Mouse (Mus musculus): ENCODE measurements at regions not wholly inside any gene's neighbourhood (a gene's known extent, or its start where the extent isn't known, plus 50 kb on each side); places are given as distances from the start of the nearest gene placed in this dataset.
A peak's percentile ranks its signal among the peaks of the same experiment; 100 is the strongest.

DNA sequence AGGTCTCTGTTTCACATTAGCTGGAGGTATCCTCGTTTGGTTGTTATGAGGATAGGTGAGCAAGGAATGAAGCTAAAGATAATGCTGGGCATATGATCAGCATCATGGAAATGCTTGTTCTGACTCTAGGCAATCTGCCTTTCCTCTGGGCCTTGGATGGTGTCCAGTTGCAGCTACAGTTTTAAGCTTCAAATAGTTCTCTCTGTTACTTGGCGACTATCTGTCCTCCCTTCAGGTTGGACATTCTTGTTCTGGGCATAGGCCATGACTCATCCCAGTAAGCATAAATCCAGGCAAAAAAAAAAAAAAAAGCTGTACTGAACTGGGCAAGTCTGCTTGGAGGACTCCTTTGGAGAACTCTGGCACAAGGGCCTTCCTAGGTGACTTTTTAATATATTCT is 776.9 kb downstream of the Kcnma1 start:
- DNase-seq (ENCODE audit: low spot score in 2 of 2) = no peak

DNA sequence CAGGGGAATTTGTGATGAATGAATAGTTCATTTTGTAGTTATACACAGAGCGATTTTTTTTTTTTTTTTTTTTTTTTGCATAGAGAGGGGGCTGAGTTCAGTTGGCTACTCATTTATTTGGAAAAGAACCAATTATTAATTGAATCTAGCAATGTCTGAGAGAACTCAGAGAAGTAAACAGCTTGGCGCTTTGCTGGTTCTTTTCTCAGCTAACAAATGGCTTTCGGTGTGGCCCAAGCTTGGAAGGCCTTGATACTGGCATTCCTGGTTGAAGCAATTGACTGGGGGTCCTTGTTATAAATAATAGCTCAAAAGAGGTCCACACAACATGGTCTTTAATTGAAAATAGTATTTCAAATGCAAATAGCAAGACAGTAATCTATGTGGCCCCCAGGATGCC is 815.6 kb downstream of the Kcnma1 start:
- no peak for DNase-seq (ENCODE audit: low spot score in 2 of 2)

DNA sequence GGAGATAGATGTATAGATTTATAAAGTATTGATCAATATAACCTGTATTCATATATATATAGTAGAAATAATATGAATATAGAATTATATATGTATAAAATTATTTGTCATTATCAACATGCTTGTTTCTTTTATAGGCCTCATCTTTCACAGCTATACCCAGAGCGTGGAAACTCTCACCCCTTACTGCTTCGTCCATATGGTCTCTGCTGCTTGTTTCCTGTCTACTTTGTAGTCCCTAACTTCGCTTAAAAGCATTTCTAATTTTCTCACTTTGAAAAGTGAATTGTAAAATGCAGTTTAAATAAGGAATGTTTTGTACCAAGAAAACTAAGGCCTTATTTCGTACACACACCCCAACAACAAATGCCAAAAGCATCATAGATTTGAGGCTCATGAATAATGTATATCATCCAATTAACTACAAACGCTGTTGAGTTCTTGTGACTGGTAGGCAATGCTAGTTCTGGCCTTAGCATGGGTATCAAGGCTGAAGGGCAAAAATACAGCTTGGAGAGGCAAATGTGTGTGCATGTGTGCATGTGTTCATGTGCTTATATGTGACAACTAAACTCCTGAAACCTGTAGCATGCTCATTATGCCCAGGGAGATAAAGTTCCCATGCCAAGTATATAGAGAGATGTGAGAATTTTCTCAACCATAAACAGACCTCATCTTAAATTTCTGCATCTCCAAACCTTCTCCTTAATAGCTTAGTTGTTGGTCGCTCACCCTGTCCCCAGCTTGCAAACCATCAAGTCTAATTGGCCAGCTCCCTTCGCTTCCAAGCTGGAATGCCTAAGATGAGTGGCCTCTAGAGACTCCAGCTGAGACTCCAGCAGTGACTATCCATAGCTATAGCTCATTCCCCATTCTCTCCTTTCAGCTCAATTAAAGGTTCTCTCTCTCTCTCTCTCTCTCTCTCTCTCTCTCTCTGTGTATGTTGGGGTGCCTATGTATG is 819.4 kb downstream of the Kcnma1 start:
- no peak for DNase-seq (ENCODE audit: low spot score in 2 of 2)

DNA sequence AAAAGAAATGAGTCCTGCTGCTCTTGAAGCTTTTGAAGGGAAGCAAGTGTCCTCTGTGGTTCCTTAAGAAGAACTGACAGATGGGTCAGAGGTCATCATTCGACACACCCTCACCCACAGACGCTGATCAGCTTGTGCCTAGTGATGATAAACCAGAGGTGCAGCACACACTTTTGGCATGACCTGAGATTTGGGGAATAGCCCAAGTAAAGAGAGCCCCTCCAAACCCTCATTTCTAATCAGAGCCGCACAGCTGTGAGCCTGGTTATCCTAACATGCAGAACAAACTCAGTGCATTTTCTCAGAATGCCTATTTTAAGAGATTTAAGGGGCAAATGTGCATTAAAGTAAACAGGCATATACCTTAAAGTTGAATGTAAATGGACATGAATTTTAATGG is 821.7 kb downstream of the Kcnma1 start:
- DNase-seq (ENCODE audit: low spot score in 2 of 2) = no peak

DNA sequence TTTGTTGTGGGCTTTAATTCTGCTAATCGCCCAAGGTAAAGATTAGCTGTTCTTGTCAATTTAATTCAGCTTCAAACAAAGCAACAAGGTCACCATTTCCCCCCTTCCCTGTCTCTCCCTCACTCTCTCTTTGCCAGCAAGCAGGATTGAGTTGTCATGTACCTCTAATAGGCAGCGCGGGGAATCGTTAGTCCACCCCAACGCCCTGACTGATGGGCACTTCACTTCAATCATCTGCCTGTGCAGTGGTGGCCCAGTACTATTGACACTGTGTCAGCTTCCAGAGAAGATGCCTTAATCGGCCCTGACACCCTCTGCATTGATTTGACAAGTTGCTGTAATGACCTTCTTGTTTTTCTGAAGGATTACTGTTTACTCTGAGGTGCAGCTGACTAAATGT is 828.9 kb downstream of the Kcnma1 start:
- no peak for DNase-seq (ENCODE audit: low spot score in 2 of 2)

DNA sequence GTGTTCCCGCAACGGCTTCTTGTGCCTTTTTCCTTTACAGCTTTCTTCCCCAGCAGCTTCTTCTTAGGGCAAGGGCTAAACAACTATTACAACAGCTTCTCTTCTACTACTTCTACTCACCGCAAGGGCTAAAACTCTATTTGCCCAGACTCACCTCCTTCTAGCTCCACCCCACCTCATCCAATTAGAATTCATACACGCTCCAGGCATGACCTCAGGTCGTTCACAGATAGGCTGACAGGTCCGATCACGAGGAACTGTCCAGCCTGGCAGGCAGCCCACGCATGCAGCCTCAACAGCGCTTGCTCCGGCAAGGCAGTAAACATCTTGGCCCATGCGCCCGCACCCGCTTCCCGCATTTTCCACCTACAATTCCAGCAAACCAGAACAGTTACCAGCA is 844.9 kb downstream of the Kcnma1 start:
- DNase-seq (ENCODE audit: low spot score in 2 of 2) = no peak

DNA sequence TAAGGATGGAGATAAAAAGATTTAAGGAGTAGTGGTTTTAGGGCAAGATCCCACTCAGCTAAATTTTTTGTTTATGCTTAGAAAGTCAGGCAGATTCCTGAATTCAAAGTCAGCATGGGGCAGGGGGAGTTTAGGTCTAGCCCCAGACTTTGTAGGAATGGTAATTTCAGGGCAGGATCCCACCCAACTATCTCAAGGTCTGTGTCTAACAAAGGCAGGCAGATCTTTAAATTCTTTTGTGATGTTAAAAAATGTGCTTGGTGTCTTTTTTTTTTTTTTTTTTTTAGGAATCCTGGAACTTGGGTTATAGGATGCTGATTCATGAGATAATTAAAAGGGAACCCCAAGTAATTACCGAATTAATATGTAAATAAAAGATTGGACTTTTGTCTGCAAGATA is 853.7 kb downstream of the Kcnma1 start:
- no peak for DNase-seq (ENCODE audit: low spot score in 2 of 2)

DNA sequence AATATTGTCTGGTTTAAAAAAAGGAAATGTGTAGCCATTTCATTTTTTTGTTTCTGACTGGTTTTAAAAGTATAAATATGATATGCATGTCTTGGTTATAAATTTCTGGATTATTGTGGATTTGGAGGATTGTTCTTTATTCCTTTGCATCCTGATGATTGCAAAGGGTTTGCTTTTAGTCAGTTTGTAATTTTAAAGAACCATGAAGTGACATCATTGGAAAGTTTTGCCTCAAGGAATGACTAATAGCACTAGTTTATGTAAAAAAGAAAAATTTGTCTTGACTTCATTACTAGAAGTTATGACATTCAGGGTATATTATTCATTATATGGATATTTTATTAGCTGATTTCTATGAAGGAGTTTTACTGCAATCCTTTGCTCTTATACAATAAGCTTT is 863.9 kb downstream of the Kcnma1 start:
- no peak for DNase-seq (ENCODE audit: low spot score in 2 of 2)

DNA sequence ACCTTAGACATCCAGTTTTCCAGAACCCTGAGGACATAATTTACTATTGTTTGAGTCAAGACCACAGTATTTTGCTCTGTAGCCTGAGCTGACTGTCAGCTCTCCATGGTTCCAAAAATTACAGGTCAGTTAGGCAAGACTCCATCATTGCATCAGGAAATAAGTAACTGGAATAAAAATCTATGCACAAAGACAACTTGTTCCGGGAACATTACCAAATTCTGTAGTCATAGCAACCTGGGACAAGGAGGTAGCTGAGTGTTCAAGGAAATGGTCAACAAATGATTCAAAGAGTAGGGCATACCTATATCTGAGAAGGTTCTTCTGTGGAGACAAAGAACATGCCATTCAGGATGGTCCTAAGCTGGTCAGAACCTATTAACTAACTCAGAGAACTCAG is 867.3 kb downstream of the Kcnma1 start:
- no peak for DNase-seq (ENCODE audit: low spot score in 2 of 2)

DNA sequence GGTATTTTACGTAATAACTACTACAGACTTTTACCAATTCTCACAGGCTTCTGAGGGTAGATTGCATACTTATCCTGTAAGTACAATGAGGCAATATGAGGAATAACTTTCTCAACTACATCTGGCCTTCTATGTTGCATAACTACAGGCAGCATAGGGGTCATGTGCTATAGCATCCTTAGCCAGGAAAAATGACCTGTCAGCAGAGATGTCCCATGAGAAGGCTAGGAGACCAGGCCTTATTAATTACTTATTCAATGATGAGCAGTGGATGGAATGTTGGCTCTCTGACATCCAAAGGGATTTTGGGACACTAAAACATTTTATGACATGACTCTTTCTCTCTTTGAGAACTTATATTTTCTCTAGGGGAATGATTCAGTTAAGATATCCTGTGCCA is 873.9 kb downstream of the Kcnma1 start:
- no peak for DNase-seq (ENCODE audit: low spot score in 2 of 2)

DNA sequence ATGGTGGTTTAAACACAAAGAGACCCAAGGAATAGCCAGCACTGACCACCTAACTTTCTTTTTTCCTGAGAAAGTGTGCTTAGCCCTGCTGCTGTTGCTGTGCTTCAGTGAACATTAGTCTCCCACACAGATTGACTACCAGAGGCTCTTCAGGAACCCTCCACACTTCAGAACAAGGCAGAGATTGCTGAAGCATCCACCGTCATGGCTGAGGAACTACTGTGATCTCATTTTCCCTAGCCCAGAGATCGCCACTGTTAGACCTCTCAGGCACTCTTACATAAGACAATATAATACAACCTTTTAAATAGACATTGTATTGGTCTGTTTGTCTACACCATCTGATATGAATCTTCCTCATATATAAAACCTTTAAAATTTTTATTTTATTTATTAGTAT is 879.6 kb downstream of the Kcnma1 start:
- DNase-seq (ENCODE audit: low spot score in 2 of 2) = no peak

DNA sequence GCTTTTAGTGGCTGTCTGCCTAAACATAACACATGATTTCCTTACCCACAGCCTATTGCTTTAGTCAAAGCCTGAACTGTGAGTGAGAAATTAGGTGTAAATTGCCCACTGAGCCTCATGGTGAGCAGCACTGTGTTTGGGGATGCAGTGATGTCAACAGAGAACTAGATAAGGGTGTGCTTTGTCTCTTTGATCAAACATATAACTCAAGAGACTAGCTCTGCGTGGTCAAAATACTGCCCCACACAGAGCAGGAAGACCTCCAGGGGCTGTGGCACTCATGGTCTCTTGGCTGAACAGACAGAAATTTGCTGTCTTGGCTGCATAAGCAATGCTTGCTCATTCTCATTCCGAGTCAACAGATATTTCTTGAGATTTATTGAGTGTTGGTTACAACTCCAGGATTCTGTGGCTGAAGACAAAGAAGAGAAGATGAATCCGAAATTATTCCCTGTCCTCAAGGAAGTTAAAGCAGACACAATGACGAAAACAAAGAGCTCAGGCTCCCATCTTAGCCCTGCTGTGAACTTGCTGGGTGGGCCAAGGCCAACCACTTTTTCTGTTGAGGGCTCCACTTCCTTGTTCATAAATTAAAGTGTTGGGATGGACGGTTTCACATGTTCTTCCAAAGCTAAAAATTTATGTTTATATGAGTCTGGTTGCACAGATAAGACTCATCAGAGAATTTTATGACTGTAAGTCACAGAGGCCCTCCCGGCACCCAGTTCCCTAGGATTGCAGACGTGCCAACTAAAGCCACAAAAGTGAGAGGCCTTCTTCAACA is 882.4 kb downstream of the Kcnma1 start:
- DNase-seq (ENCODE audit: low spot score in 2 of 2) = no peak

DNA sequence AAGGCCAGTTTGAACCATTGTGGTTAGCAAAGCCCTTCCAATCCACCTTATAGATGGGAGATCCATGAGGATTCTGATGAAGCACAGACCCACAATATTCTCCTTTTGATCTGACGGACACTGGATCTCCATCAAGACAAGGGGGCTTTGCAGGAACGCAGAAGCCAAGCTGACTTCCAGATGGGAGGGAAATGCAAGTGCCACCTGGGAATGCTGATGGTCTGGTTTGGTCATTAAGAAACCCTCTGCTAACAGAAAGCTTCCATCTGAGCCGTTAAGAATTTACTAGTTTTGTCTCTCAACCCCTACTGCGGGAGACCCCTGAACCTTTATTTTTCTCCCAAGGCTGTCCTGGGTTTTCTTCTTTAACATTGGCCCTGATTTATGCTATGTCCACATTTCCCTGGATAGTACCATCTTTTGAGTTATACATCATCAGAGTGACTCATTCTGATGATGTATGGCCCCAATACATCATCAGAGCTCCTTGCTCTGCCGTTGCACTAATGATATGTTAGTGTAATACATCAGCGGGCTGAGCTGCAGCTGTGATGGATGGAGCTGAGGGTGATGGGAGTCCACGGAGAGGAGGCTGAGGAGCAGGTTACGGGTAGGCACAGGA is 898.3 kb downstream of the Kcnma1 start:
- DNase-seq (ENCODE audit: low spot score in 2 of 2) = no peak

DNA sequence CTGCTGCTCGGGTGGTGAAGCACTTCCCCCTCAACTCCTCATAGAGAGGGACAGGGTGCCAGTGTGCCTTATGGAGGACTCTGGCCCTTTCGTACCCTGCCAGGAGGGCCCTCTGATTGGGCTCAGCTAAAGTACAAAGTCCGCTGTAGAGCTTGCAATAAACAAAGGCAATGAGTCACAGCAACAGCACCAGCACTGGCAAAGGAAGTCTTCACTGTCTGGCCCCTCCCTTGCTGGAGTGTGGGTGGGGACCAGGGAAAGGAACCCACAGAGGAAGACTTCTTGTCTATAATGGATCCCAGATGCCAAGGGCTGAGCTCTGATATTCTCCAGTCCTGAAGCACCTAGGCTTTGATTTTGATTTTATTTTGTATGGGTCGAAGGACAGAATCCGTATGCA is 899.4 kb downstream of the Kcnma1 start:
- peak in 1 of 2 experiments; percentile 29 for DNase-seq (ENCODE audit: low spot score in 2 of 2)

DNA sequence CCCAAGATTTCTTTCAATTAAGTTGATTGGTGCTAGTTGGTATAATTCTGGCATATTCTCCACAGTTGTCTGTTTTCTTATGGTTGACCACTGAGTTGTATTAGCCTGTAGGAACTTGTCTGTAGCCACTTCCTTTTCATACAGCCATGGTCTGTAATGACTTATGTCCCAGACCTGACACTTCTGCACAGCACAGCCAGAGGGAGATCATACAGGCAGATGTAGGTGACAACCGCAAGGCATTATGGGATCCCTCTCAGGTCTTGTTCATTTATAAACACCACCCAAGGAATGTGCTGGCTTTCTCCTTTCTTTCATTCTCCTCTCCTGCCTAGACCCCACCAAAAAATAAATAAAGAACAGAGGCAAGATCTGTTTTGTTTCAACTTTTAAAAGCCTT is 899.8 kb downstream of the Kcnma1 start:
- no peak for DNase-seq (ENCODE audit: low spot score in 2 of 2)

DNA sequence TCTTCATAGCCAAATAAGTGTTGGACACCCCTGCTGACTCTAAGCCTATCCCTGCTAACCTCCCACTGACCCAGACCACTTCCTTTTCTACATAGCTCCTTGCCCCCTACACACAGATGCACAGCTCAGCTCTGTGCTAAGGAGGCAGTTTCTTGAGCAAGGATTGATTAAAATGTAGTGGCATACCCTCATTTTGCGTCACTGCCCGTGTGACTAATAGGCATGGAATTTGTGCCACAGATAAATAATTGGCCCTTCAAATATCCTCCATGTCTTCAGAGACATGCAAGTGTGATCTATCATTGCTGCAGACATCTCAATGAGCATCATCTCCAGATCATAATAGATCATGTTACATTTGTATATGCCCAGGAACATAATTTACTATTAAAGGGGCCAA is 901.9 kb downstream of the Kcnma1 start:
- DNase-seq (ENCODE audit: low spot score in 2 of 2) = no peak

DNA sequence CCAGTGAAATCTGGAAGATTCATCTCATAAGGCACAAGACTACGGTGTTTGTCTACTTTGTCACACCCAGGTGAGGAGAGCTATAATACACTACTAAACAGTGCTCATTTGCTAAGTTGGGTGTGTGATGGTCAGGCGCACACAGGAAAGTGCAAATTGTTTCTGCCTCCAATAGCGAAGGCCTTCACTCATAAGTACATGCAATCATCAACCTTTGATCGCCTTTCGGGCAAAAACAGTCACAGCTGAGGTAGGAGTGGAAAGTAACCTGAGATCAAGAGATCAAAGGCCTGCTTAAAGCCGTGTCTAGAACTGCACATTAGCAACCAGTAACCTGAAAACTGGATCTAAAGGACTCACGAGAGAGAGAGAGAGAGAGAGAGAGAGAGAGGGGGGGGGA is 905.7 kb downstream of the Kcnma1 start:
- DNase-seq (ENCODE audit: low spot score in 2 of 2) = no peak

DNA sequence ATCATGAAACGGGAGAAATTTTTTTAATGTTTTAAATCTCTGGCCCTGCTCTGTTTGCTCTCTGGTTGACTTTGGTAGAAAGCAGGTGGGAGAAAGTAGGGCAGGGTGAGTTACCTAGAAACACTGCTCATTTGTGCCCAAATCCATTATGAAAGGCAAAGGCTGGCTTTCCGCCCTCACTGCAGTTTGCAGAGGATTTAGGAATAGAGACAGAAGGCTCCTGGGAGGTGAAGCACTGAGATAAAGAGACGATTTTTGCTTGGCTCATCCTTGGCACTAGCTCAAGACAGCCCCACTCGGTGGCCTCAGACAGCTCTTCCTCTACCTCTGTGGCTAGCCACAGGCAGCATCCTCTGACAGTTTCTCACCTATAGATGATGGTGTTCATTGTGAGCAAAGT is 906.8 kb downstream of the Kcnma1 start:
- no peak for DNase-seq (ENCODE audit: low spot score in 2 of 2)
